Mouse (Mus musculus) ES-CJ7 (cell line): ENCODE data around the gene Abhd2.

Experiments
- DNase-seq: peaks from one replicate; pipeline ENCODE4 v3.0.0; 2011; ENCODE audit warnings: low read depth, low spot score

The Abhd2 gene

DNA sequence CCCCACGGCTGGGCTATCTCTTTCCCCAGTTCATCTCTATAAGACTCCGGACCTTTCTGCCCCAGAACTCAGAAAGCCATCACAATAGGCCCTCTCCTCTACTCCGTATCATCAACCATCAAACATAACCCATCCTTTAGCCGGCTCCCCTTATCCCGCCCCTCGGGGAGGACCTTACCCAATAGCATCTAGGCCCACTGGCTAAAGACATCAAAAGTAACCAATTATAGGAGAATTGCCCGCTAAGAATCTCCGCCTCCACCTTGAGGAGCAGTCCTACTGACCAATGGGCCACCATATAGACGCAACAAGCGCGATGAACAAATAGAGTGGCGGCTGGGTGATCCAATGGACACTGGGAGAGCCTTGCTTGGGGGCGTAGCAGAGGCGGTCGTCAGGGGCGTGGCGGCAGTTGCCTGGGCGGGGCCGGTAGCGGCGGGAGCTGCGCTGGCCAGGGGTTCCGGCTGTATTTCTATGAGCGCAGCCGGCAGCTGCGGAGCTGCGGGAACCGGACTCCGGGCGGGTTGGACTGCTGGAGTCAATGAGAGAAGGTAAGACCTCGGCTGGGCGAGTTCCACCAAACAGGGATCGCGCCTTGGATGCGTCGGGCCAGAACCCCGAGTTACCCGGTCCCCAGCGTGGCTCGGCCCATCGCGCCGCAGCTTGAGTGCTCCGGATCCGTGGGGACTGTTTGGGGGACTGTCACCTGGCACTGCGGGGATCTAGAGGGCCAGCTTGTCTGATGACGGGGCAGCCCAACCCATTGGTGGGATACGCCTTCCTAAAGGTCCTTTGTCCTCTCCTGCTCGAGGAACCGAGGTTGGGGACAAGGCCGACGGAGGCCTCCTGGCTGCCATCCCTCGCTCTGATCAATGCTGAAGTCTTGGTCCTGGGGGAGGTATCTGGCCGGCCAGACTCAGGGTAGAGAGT lies at the start of gene Abhd2:
TSS of gene Abhd2 (plus strand) at position 411 of the 930 bp plus-strand sequence.
- peak; percentile 99 for DNase-seq

DNA sequence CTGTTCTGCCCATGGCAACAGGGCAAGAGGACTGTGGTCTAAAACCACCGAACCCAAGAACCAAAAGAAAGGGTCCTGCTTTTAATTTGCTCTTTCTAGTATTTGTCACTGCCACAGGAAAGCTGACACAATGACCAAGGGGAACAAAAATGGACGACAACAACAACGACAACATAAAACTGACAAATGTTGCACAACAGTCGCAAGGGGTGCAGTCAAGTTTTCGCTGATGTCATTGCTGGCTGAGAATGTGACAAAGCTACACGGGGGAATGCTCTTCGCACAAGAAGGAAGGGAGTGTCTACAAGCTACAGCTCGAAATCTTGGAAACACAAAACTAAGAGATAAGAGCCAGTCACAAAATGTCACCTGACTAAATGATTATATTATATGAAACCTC lies 47.5 kb upstream of the Abhd2 start:
- DNase-seq: no peak

DNA sequence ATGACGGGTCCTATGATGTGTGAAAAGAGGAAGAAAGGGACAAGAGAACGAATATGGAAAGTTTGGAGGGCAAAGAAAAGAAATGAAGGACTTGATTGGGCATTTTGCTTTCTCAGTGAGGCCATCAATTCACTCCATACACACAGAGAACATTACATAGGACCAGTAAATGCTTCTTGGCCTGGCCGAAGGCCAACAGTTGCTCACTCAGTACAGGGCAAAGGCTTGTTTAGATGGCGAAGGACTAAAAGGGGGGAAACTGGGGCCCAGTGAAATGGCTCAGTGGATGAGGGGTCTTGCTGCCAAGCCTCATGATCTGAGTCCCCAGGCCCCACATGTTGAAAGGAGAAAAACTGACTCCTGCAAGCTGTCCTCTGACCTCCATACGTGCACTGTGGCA lies 46.8 kb upstream of the Abhd2 start:
- no peak for DNase-seq

DNA sequence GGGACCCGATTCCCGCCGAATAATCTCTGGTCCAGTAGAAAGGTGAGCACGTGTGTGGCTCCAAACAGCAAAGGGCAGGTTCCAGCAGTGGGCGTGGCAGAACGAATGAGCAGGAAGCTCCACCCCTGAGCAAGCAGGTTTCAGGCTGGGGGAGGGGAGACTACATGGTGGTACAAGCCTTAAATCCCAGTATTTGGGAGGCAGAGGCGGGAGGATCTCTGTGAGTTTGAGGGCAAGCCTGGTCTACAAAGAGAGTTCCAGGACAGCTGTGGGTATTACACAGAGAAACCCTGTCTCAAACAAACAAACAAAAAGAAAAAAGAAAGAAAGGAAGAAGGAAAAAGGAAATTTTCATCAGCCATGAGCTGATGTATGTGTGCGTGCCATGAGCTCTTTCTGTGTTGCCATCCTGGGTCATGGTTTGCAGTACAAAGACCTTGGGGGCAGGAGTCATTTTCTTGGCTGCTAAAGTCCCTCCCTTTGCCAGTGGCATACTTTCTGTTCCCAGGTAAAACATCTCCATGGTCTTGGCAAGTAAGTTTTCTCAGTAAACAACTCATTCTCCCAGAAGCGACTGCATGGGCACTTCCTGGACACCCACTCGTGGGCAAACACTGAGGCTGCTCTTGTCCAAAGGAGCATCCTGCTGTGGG lies 46.0 kb upstream of the Abhd2 start:
- peak; percentile 56 for DNase-seq

DNA sequence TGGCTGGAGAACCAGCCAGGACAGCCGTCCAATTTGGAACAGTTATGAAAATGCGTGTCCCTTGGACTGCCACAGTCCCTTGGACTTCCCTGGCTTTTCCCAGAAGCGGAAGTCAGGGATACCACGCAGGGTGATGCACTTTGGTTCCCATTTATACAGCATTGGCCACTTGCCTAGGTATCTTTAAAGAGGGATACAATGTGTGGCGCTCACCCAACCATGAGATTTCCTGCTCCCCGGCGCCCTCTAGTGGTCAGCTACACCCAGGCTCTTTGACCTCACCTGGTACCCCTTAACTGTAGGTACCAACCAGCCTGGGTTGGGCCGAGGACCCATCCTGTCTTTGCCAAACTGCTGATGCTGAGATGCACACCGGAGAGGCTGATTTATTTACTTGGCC lies 44.5 kb upstream of the Abhd2 start:
- DNase-seq: peak; percentile 90

DNA sequence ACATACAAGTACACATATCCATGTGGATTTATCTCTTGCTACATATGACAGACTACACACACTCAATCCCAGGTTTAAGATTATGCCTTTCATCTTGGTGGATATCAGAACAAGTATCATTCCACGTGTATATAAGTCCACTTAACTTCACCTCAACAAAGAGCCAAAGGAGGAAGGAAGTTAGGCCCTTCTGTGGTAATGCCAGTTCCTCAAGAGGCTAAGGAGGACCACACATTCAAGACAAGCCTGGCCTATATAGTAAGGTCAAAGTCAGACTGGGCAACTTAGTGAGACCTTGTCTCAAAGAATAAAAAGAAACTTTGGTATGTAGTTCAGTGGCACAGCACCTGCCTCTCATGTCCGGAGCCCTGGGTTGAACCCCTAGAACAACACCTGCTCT lies 41.4 kb upstream of the Abhd2 start:
- DNase-seq: no peak

DNA sequence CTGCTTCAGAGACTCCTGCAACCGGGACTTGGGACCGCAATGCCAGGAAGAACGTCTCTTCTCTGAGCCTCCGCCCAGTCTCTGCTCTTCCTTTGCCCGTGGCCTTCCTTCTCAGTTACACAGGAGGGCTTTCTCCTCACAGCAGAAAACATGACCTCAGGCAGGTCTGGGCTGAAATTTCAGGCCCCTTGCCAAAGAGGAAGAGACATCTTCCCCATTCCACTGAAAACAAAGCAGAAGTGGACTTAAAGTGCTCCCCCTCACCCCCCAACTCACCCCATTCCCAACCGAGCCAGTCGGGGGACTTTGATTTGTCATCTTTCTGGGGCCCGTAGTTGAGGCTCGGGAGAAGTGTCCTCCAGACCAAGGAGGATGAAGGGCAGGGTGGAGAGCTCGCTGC lies 41.0 kb upstream of the Abhd2 start:
- DNase-seq: no peak

DNA sequence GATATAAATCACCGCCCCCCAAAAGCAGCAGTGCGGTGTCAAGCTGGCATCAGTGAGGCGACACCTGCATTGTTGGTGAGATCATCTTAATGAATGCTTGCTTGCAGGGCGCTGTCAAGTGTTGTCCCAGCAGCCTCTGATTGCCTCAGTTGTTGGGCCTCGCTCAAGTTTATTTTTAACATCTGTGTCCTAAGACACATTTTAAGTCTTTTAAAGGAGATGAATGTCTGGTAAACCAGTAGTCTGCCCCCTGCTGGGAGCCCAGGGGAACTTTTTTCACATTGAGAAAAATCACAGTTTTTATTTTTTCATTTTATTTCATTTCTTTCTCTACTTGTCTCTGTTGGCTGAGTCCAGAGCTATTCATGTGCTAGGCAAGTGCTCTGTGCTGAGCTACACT lies 34.3 kb upstream of the Abhd2 start:
- peak; percentile 33 for DNase-seq

DNA sequence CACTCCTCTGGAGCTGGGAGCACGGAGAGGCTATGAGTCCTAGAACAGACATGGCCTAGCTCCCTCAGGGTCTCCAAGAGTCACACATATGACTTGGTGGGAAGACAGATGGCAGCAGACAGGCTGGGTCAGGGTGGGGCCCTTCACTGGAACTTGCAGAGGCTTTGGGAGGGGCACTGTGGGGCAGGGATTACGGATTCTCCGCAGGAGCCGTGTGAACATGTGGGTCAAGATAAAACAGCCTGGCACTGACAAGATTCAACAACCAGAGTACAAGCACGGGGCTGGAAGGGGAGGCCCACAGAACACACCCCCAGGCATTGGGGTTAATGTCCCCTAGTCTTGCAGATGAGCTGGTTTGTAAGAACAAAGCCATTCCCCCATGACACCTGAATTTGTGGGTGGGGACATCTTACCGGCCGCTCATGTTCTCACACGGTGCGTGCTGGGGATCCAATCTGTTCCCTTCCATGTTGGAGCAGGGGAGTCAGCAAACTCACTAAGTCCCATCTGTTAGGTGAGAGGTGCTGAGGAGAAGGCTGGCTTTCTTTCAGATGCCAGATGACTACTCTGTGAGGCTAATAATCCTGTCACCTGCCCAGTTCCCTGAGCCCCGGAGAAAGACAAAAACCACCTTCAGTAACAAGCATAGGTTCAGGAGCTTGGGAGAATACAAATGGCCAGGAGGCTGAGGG lies 30.9 kb upstream of the Abhd2 start:
- DNase-seq: peak; percentile 9

DNA sequence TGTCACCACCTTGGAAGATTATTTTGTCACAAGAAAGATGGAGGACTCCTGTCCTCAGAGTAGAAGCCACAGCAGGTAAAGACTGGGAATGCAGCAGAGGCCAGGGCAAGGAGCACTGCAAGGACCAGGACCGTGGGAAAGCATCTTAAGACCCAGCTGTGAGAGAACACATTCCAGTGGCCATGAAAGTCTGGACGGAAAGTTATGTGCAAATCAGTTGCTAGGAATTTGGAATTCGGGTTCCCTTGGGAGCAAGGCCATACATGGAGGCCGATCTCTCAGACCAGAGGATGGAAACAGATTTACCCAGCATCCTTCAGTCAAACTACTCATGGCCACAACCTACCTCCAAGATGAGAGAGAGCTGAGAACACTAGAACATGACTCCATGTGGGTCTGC lies 29.8 kb upstream of the Abhd2 start:
- no peak for DNase-seq

DNA sequence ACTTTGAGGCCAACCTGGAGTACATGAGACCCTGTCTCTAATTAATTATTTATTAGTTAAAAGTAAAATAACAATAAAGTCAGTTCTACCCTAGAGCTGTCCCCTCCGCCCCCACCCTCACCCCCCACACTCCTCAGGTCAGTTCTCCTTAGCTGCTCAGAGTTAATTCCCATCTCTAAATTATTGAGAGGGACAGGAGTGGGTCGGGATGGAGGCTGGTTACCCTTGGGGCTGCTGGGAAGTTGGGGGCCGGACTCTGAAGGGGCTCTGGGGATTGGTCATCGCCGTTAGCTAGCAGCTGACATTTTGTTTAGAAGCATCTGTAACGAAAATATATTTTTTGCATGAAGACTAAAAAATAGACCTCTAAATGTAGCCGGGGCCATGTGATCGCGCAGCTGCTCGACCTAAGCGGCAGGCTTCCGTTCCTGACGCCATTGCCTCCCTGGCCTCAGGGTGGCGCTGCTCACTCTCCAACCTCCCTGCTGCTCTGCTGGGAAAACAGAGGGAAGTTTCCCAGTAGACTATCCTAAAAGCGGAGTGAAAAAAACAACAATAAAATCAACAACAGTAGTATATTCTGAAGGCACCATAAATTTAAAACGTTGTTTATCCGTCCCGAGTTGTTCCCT lies 26.8 kb upstream of the Abhd2 start:
- peak; percentile 42 for DNase-seq

DNA sequence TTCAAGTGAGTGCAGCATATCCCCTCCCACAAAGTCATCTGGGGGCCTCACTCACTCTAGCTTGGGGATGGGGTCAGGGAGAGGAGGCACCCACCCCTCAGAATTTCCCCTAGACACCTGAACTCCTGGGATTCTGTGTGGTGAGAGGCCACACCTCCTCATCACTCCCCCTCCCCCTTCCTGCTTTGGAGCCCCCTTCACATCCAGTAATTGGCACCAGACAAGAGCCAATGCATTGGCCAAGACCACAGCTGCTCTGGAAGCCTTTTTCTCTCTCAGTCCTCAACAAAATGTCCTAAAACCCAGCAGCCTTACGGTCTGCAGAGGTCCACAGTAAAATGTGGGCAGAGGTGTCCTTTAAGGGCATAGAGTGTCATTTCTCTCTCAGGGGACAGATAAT lies 25.6 kb upstream of the Abhd2 start:
- no peak for DNase-seq

DNA sequence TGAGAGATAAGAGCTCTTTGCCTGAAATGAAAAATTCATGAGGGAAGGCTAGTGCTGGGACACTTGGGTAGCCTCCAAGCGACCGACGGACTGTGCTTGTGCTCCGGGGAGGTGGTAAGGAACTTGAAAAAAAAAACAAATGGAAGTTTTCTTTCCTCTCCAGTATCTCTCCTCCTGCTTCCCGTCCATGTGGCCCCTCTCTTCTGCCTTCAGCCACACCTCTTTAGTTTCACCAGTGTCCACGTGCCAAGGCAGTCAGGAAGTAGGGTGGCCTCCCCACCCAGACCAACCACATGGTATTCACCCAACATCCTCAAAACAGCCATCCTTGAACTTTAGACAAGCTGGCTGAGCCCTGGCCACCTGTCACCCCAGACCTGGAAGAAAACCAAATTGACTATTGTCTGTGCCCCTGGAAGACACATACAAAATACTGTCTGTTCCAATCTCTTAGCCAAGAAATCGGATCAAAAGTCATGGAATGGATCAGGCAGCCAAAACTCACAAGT lies 25.1 kb upstream of the Abhd2 start:
- no peak for DNase-seq

DNA sequence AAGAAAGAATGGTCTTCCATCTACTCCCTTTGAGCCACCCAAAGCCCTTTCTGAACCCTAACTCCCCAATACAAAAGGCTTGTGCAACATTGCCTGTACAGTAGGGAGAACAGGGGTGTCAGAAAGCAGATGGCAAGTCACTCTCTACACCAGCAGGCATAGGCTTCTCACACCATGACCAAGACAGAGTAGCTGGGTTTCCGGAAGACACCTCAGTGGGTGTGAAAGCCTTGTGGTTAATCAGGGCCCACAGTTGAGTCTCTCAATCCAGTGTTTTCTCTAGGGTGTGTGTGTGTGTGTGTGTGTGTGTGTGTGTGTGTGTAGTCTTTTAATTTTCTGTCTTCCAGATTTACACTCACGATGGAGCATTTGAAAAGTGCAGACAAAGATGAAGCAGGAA lies 23.4 kb upstream of the Abhd2 start:
- no peak for DNase-seq

DNA sequence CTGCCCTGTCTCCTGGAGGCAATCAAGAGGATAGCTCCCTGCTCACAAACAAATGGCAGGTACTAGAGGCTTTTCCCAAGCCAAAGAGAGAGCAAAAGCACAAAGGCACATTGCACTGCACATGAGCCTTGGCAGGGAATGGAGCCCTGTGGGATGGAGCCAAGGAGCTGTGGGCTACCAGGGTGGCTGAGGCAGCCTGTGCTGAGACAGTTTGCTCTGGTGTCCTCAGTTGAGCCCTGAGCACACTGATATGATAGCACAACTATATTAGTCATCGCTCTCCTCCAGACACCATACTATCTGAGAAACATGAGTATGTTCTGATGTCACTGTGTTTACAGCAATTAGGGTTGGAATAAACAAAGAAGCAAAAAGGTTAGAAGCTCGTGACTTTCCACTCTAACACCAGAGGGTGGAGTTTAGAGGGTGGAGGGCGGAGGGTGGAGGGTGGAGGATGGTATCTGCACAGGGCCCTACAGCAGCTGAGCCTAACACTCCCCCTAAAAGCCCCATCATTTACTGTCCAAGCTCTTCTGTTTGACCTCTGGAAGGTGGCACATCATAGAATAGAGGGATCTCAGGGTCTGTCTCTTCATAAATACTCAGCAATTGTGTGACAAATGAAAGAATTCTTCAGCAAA lies 18.6 kb upstream of the Abhd2 start:
- no peak for DNase-seq

DNA sequence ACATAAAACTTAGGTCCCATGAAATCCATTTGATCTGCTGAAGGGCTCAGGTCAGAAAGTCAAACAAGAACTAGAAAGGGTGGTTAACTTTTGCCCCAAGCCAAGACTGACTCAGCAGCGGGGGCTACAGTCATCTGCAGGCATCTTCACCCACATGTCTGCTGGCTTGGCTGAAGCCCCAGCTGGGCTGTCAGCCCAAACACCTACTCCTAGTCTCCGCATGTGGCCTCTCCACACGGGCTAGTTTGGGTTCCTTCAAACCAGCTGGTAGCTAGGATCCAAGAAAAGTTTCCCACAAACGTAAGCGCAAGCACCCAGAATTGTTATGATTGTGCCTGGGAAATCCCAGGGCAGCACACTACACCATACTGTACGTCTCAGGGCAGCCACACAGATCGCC lies 17.6 kb upstream of the Abhd2 start:
- no peak for DNase-seq

DNA sequence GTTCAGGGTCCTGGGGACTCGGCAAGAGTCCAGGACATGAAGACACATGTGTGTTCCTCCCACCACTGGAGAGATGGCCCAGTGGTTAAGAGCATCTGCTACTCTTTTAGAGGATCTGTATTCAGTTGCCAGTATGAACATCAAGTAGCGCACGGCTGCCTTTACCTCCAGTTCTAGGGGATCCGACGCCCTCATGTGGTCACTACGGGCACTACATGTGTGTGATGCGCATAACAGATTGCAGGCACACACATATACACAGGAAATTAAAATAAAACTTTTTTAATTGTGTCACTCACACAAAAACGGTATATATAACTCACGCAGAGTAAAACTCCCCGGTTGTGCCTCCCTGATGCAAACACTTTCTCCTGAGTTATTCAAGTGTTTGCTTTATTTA lies 17.2 kb upstream of the Abhd2 start:
- peak; percentile 71 for DNase-seq

DNA sequence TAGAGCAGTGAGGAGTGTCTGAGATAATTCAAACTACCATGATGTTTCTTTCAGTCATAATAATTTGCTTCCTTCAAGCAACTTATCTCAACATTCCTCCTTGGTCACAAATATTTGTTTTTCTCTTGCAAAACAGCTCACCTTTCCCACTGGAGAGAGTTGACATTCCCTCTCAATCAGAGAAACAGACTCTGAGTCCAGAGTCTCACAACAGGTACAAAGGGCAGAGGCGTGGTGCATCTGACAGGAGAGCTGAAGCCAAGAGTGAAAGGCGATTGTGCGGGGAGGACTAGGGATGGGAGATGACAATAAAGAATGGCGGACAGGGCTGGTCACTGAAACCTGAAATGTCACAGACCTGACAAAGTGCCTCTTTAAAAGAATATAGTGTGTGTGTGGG lies 16.3 kb upstream of the Abhd2 start:
- DNase-seq: no peak

DNA sequence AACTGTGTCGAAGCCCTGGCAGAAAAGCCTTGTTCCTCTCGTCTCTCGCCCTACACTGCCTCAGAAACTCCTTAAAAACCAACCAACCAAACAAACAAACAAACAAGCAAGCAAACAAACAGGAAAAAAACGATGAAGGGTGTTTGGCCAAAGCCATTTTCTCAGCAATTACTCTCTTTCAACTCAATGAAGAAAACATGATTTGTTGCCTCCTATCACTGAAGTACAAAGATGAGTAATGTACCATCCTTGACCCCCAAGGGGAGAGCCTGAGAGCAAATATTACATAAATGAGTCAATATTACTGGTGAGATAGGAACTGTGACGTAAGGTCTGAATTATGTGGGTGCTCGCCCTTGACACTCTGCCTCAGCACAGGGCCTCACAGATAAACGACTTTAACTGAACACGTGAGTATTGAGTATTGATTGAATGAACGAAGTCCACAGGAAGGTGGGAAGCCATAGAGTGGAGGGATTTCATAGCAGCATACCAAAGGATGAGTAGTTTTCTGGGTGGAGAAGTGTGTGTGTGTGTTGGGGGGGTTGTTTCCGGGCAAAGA lies 13.9 kb upstream of the Abhd2 start:
- DNase-seq: no peak

DNA sequence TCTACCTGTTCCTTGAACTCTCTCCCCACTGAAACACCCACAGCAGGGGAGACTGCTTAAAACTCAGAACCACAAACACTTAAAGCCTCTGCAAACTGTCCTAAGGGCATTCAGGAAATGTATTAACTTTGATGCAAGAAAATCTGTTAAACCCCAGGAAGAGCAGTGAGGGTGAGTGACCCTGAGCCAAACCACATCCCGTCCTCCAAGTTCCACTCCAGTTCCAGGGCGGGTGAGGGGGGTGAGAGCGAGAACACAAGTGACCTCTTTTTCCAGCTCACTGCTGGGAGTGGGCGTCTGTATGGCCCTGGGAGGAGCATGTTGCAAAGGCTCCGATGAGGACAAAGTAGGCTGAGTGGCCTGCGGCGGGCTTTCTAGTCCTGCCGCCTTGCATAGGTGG lies 10.5 kb upstream of the Abhd2 start:
- DNase-seq: peak; percentile 20

DNA sequence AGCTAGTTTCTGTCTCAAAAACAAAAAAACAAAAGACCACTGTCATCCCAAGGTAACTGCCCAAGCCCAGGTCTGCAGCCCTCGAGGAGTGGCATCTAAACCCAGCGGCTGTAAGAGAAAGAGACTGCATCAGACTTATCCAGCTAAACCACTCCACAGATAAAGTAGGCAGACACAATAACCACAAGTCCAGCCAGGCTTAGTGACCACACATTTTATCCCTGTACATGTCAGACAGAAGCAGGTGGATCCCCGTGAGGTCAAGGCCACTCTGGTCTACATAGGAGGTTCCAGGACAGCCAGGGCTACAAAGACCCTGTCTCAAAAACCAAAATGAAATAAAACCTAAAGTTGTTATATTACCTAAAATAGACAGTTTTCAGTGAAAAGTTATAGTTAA lies 9.2 kb upstream of the Abhd2 start:
- no peak for DNase-seq
